Mouse (Mus musculus): ENCODE data around the gene Tet3. TPM values are rescaled to one million over a fixed set of nuclear protein-coding genes. Genes with fewer than 3 reads are reported as not detected.
A peak's percentile ranks its signal among the peaks of the same experiment; 100 is the strongest.

Gene Tet3
- total RNA-seq (2021) = 10 to 100 TPM; 49.0 to 54.3 TPM

GRCm38 (mm10) chr6:83459034-83459644, at the start of gene Tet3:
Tet3 (minus strand) TSS chr6:83459084.
- intact Hi-C loops (cut with DNase I) = loop anchor here (5.0 kb wide), 1 partner anchor 47 kb away; no protein-coding TSS in a partner anchor

GRCm38 (mm10) chr6:83507168-83507546, 48.3 kb upstream of the Tet3 start:
- intact Hi-C loops (cut with DNase I) = loop anchor here (2.0 to 5.0 kb wide), 2 partner anchors 52 to 65 kb away; no protein-coding TSS in a partner anchor
- DNase-seq = no peak

More at GRCm38 (mm10) chr6:83459034-83459644, at the start of gene Tet3:
- DNase-seq = no peak

GRCm38 (mm10) chr6:83506258-83507167, 47.6 kb upstream of the Tet3 start, which contains the start of gene Dguok:
Dguok (minus strand) TSS chr6:83506969.
- intact Hi-C loops (cut with DNase I) = loop anchor here (2.0 to 5.0 kb wide), 2 partner anchors 52 to 64 kb away; no protein-coding TSS in a partner anchor
- DNase-seq = peak; percentile 98

GRCm38 (mm10) chr6:83505554-83505953, 46.7 kb upstream of the Tet3 start:
- no peak for DNase-seq

GRCm38 (mm10) chr6:83503361-83503760, 44.5 kb upstream of the Tet3 start:
- no peak for DNase-seq
- intact Hi-C loops (cut with DNase I) = no loop called here

More at GRCm38 (mm10) chr6:83505554-83505953, 46.7 kb upstream of the Tet3 start:
- intact Hi-C loops (cut with DNase I) = loop anchor here (5.0 kb wide), 1 partner anchor 63 kb away; no protein-coding TSS in a partner anchor

GRCm38 (mm10) chr6:83502656-83503055, 43.8 kb upstream of the Tet3 start:
- intact Hi-C loops (cut with DNase I) = no loop called here
- DNase-seq = peak; percentile 32 to 36

- no peak for DNase-seq
- intact Hi-C loops (cut with DNase I) = no loop called here
These were observed 42.8 kb upstream of the Tet3 start for GRCm38 (mm10) chr6:83501524-83502310.

- intact Hi-C loops (cut with DNase I) = no loop called here
- DNase-seq = no peak
These were observed 41.6 kb upstream of the Tet3 start for GRCm38 (mm10) chr6:83500462-83500861.

- intact Hi-C loops (cut with DNase I) = no loop called here
- no peak for DNase-seq
These were observed 40.2 kb upstream of the Tet3 start for GRCm38 (mm10) chr6:83499078-83499477.

- intact Hi-C loops (cut with DNase I) = no loop called here
- peak; percentile 60 to 71 for DNase-seq
These were observed 38.1 kb upstream of the Tet3 start for GRCm38 (mm10) chr6:83496753-83497710.

- intact Hi-C loops (cut with DNase I) = no loop called here
- DNase-seq = peak; percentile 61 to 76
These were observed 37.3 kb upstream of the Tet3 start for GRCm38 (mm10) chr6:83496009-83496752.

GRCm38 (mm10) chr6:83490622-83491021, 31.7 kb upstream of the Tet3 start:
- DNase-seq = no peak
- intact Hi-C loops (cut with DNase I) = no loop called here

GRCm38 (mm10) chr6:83488200-83488599, 29.3 kb upstream of the Tet3 start:
- intact Hi-C loops (cut with DNase I) = no loop called here
- DNase-seq = no peak

- intact Hi-C loops (cut with DNase I) = no loop called here
- DNase-seq = peak; percentile 48 to 51
These were observed 28.4 kb upstream of the Tet3 start for GRCm38 (mm10) chr6:83487298-83487697.

- peak; percentile 57 to 60 for DNase-seq
- intact Hi-C loops (cut with DNase I) = no loop called here
These were observed 27.0 kb upstream of the Tet3 start for GRCm38 (mm10) chr6:83485854-83486253.

- no peak for DNase-seq
These were observed 24.9 kb upstream of the Tet3 start for GRCm38 (mm10) chr6:83483776-83484175.

GRCm38 (mm10) chr6:83482418-83483085, 23.7 kb upstream of the Tet3 start:
- DNase-seq = no peak
- intact Hi-C loops (cut with DNase I) = no loop called here

More at GRCm38 (mm10) chr6:83483776-83484175, 24.9 kb upstream of the Tet3 start:
- intact Hi-C loops (cut with DNase I) = no loop called here

GRCm38 (mm10) chr6:83480019-83480655, 21.3 kb upstream of the Tet3 start:
- no peak for DNase-seq
- intact Hi-C loops (cut with DNase I) = no loop called here

All from heart, postnatal 10 days (tissue).